Mouse (Mus musculus): ENCODE measurements around the gene Tnfrsf13c.

DNA sequence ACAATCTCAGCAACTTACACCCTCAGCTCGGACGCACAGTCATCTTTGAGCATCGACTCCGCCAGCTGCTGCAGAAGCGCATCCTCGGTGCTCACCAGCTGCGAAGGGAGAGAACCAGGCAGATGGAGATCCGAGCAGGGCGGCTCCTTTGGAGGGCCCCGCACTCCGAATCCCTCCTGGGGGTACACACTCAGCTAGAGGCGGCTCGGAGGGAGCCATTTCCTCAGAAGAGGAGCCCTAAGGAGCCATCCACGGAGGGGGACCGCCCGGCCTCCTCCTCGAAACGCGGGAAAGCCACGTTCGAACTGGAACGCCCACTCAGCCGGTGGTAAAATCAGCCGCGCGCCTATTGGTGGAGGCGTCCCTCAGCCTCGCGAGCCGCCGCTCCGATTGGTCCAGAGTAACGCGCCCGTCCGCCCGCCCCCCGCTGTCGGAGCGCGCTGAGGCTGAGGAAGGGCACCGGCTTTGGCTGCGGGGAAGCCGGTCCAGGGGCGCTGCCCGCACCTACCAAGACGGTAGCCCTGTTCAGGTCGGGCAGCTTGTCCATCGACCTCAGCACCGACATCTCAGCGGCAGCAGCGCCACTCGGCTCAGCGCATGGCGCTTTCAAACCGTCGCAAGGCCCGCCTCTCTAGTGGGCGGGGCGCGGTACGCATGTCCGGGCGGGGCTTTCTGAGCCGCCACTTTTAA is 20.1 kb upstream of the Tnfrsf13c start, which contains the start of gene Cenpm:
- TF ChIP-seq CTCF (IDR thresholded peaks at IDR 0.05; ENCODE audit: insufficient read depth, low read depth, low read length) (no peak), POLR2A (IDR thresholded peaks at IDR 0.05; ENCODE audit: insufficient read depth, low read depth, low read length) (no peak; the same call in 1 of the 2 replicates)
